Mouse (Mus musculus) heart, adult 2 months (tissue): Measurements from ENCODE around the gene Ciapin1. TPM values are rescaled to one million over a fixed set of nuclear protein-coding genes. Genes with fewer than 3 reads are reported as not detected.
A peak's percentile ranks its signal among the peaks of the same experiment; 100 is the strongest.

Experiments used
- DNase-seq, 2 experiments: peaks; one replicate each; pipeline ENCODE4 v3.0.0; 2021
- H3K27ac ChIP-seq: fragments of 200-600 bp; 2 replicates; pipeline ENCODE4 v1.8.1; 2022
- H3K27me3 ChIP-seq: fragments of 200-500 bp; 2 replicates; pipeline ENCODE4 v1.6.1; 2012; ENCODE audit warnings: mild to moderate bottlenecking, low read length, inconsistent platforms, mixed read lengths; ENCODE audit not compliant: control insufficient read depth, insufficient read depth
- H3K36me3 ChIP-seq: fragments of 200-500 bp; 2 replicates; pipeline ENCODE4 v1.6.1; 2012; ENCODE audit warnings: low read length, inconsistent platforms; ENCODE audit not compliant: control insufficient read depth, insufficient read depth
- H3K4me1 ChIP-seq: fragments of 200-500 bp; 2 replicates; pipeline ENCODE4 v1.6.1; 2011; ENCODE audit warnings: low read length; ENCODE audit not compliant: control insufficient read depth, insufficient read depth
- H3K4me3 ChIP-seq: fragments of 200-600 bp; 2 replicates; pipeline ENCODE4 v1.8.1; 2022
- H3K79me2 ChIP-seq: fragments of 200-500 bp; replicated peaks from 2 replicates; pipeline ENCODE4 v1.6.1; 2012; ENCODE audit warnings: mild to moderate bottlenecking, inconsistent platforms, low read length, moderate library complexity, mixed read lengths; ENCODE audit not compliant: control insufficient read depth, insufficient read depth
- H3K9ac ChIP-seq: fragments of 200-500 bp; 2 replicates; pipeline ENCODE4 v1.6.1; 2012; ENCODE audit warnings: low read depth, mild to moderate bottlenecking, control low read depth, inconsistent platforms, low read length, mixed read lengths
- CTCF ChIP-seq: fragments of 200-600 bp; IDR thresholded peaks from 2 replicates; pipeline ENCODE4 v1.8.1; 2022; ENCODE audit warnings: antibody characterized with exemption, mild to moderate bottlenecking, moderate library complexity
- EP300 ChIP-seq: fragments of 200-500 bp; IDR thresholded peaks from 2 replicates; pipeline ENCODE4 v1.6.1; 2011; ENCODE audit warnings: low read depth, low read length, control low read depth; ENCODE audit not compliant: insufficient read depth
- POLR2A ChIP-seq: fragments of 200-500 bp; IDR thresholded peaks from 2 replicates; pipeline ENCODE4 v1.6.1; 2011; ENCODE audit warnings: mild to moderate bottlenecking, low read depth, low read length, control low read depth; ENCODE audit not compliant: insufficient read depth
- WGBS: fragments of 180-500 bp; shearing (Covaris S2); methylation state at CpG from one replicate; pipeline ENCODE4 v1.1.7; 2018; 5-methylcytosine and 5-hydroxymethylcytosine counted together
- intact Hi-C: fragments of 180-260 bp; cut with DNase I; formaldehyde crosslinking; loops from one replicate; pipeline ENCODE4 v1.15.1; 2025
- polyA plus RNA-seq: library from polyadenylated mRNA; depleted of rRNA; stranded (reverse); fragments of >200 nt; gene quantifications from 2 replicates; pipeline ENCODE4 v1.2.3, GENCODE M21; 2012
- total RNA-seq, 2 experiments: library from RNA; stranded (reverse); gene quantifications; 2 replicates each; pipeline ENCODE4 v1.2.3; 2021

Ciapin1 gene
- total and polyA plus RNA-seq, 3 experiments: 57.2 to 98.6 (median 81.9) TPM

- Histone ChIP-seq H3K27me3 (no peaks in the 10 kb centered on the region), H3K4me3 (no peak overlapping the region), H3K9ac (no peak overlapping the region), H3K4me1 (peaks cover 13% of the 10 kb centered on the region), H3K27ac (no peak overlapping the region), H3K79me2 (no peaks in the 10 kb centered on the region), H3K36me3 (no peaks in the 10 kb centered on the region)
- no peak for TF ChIP-seq POLR2A
- TF ChIP-seq EP300: no peak
- no peak for TF ChIP-seq CTCF
- no peak for DNase-seq
- 25% methylated on average over 4 of the region's 4 CpGs for WGBS
- intact Hi-C loops: no loop called here
Observed at GRCm38 (mm10) chr8:94802375-94802774, 35.8 kb downstream of the Ciapin1 start.

GRCm38 (mm10) chr8:94801293-94802095 is 36.7 kb downstream of the Ciapin1 start:
- no peaks in the 10 kb centered on the region for H3K27me3 ChIP-seq
- H3K4me1 ChIP-seq: peaks cover 13% of the 10 kb centered on the region
- H3K79me2 ChIP-seq: no peaks in the 10 kb centered on the region
- H3K9ac ChIP-seq: no peak overlapping the region
- TF ChIP-seq EP300 (no peak), CTCF (peak; percentile 60)
- peak; percentile 50 to 61 for DNase-seq
- intact Hi-C loops: no loop called here
- WGBS: 35% methylated on average over 14 of the region's 14 CpGs
- no peak overlapping the region for H3K27ac ChIP-seq
- no peaks in the 10 kb centered on the region for H3K36me3 ChIP-seq
- H3K4me3 ChIP-seq: no peak overlapping the region

GRCm38 (mm10) chr8:94800278-94800968 is 37.7 kb downstream of the Ciapin1 start:
- DNase-seq: no peak
- Histone ChIP-seq H3K36me3 (no peaks in the 10 kb centered on the region), H3K9ac (no peak overlapping the region), H3K79me2 (no peaks in the 10 kb centered on the region), H3K27me3 (no peaks in the 10 kb centered on the region), H3K4me1 (peaks cover 13% of the 10 kb centered on the region), H3K4me3 (no peak overlapping the region), H3K27ac (no peak overlapping the region)
- intact Hi-C loops: no loop called here
- 22% methylated on average over 7 of the region's 7 CpGs for WGBS
- TF ChIP-seq POLR2A (no peak), EP300 (no peak), CTCF (no peak)

- Histone ChIP-seq H3K4me3 (no peak overlapping the region), H3K4me1 (no peaks in the 10 kb centered on the region), H3K9ac (no peak overlapping the region), H3K27ac (no peak overlapping the region), H3K36me3 (no peaks in the 10 kb centered on the region), H3K79me2 (no peaks in the 10 kb centered on the region), H3K27me3 (no peaks in the 10 kb centered on the region)
- no peak for DNase-seq
- TF ChIP-seq POLR2A (no peak), CTCF (0 out of 2 replicates have a peak, but pooled peaks have one; percentile 5), EP300 (no peak)
- WGBS: 93% methylated on average over 2 of the region's 2 CpGs
- intact Hi-C loops: no loop called here
Observed at GRCm38 (mm10) chr8:94794782-94795181, 43.4 kb downstream of the Ciapin1 start.

DNA sequence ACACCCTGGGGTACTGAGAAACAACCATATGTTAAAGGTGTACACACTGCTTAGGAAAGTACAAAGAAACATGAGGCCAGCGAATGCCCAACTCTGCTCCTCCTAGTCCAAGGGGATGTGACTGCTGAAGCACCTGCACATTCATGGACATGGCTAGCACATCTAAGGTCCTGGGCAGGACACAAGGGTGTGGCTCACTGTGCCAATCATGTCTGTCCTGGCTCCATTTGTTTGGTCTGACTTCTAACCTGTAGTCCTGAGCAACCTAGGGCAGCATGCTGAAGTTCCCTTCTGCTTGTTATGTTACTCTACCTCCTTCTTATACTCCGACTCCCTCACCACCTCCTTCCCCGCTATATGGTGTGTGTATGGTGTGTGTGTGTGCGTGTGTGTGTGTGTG is 43.8 kb downstream of the Ciapin1 start:
- Histone ChIP-seq H3K27me3 (no peaks in the 10 kb centered on the region), H3K79me2 (no peaks in the 10 kb centered on the region), H3K4me3 (no peak overlapping the region), H3K27ac (no peak overlapping the region), H3K9ac (no peak overlapping the region), H3K36me3 (no peaks in the 10 kb centered on the region), H3K4me1 (no peaks in the 10 kb centered on the region)
- TF ChIP-seq EP300: no peak
- TF ChIP-seq CTCF: no peak
- no peak for TF ChIP-seq POLR2A
- DNase-seq: no peak
- WGBS: 86% methylated on average over 4 of the region's 4 CpGs
- intact Hi-C loops: no loop called here
